Mouse (Mus musculus): ENCODE measurements around the gene Adcy10. TPM values are rescaled to one million over a fixed set of nuclear protein-coding genes. Genes with fewer than 3 reads are reported as not detected.

Gene Adcy10
- polyA plus RNA-seq, 1 experiment from 2014 or later: 0.06 TPM

DNA sequence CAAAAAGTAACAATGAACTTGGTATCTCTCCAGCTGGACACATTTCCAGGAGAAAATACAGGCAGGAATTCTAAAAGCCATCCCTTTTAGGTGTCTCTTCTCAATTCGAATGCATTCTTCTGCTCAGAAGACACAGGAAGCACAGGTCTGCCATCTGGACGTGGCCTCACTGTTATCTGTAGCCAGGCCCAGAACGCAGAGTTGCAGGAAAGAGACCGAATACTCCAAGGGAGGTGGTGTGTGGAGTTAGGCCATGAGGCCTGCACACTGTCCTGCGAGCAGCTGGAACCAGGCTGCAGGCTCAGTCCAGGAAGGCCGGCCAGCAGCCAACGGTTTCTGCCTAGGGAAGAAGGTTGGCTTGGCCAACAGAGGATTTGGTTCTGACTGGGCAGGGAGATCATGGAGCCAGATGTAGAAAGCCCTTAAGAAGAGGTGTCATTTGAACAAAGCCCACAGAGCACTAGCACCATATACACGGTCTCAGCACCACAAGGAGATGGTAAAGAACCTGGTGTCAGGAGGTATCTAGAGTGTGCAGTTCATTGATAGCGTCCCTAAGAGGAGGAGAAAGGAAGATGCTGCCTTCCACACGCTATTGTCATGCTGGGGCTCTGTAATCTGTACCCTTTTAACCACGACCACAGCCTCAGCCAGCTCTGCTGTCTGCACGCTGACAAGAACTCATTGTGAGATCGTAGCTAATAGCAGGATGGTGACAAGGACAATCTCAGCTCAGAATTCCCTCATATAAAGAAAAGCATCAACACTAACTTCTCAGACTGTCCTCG lies 107.5 kb downstream of the Adcy10 start:
- Histone ChIP-seq H3K36me3 (ENCODE audit: insufficient read depth, low read length) (peaks cover 26% of the 10 kb centered on the region), H3K4me2 (replicated peaks; ENCODE audit: low read depth, low read length) (no peak overlapping the region), H3K27ac (ENCODE audit: low read length) (no peak overlapping the region), H3K4me1 (ENCODE audit: insufficient read depth, low read length) (peaks cover 27% of the 10 kb centered on the region), H3K4me3 (ENCODE audit: low read length) (no peak overlapping the region), H3K9me3 (ENCODE audit: low read length) (no peaks in the 10 kb centered on the region), H3K27me3 (ENCODE audit: insufficient read depth, low read length) (no peaks in the 10 kb centered on the region), H3K9ac (replicated peaks; ENCODE audit: low read length) (no peak overlapping the region)
- ATAC-seq (ENCODE audit: low FRiP score, low TSS enrichment): no peak
- 87% methylated on average over 14 of the region's 14 CpGs for WGBS

DNA sequence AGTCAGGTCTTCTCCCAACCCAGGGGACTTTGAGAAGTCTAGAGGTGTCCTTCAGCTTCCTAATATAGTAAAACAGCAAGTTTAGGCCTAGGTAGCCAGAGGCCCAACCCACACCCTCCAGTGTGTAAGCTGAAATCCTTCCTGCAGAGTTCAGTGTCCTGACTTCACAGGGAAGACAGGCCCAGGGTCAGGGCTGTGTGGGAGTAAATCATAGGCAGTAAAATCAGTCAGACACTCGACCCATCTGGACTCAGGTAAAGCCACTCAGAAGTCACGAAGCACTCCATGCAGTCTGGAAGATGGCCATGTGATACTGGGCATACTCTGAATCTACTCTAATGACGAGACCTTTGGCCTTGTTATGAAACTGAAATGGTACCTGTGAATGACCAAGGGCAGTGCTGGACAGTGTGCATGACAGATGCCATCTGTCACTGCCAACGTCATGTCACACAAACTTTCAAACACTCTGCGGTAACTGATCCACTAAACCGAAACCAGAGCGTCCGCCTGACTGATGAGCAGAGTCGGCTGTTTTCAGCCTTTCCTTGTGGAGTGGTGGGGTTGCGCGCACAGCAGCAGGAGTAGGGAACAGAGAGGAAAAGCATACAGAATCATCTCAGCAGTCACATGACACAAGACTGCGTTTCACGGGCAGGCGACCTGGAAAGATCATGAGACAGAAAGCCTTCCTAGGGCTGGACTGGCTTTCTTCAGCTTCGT lies 109.9 kb downstream of the Adcy10 start:
- no peak overlapping the region for H3K9ac ChIP-seq (replicated peaks; ENCODE audit: low read length)
- peaks cover 29% of the 10 kb centered on the region for H3K36me3 ChIP-seq (ENCODE audit: insufficient read depth, low read length)
- no peaks in the 10 kb centered on the region for H3K9me3 ChIP-seq (ENCODE audit: low read length)
- no peak overlapping the region for H3K4me3 ChIP-seq (ENCODE audit: low read length)
- peaks cover 4% of the 10 kb centered on the region; the same call in 1 of the 2 replicates for H3K4me1 ChIP-seq (ENCODE audit: insufficient read depth, low read length)
- H3K27me3 ChIP-seq (ENCODE audit: insufficient read depth, low read length): no peaks in the 10 kb centered on the region
- H3K27ac ChIP-seq (ENCODE audit: low read length): peak overlapping the region; percentile 25; the same call in 1 of the 2 replicates
- WGBS: 45% methylated on average over 15 of the region's 15 CpGs
- peak; percentile 75 for ATAC-seq (ENCODE audit: low FRiP score, low TSS enrichment)
- no peak overlapping the region for H3K4me2 ChIP-seq (replicated peaks; ENCODE audit: low read depth, low read length)

DNA sequence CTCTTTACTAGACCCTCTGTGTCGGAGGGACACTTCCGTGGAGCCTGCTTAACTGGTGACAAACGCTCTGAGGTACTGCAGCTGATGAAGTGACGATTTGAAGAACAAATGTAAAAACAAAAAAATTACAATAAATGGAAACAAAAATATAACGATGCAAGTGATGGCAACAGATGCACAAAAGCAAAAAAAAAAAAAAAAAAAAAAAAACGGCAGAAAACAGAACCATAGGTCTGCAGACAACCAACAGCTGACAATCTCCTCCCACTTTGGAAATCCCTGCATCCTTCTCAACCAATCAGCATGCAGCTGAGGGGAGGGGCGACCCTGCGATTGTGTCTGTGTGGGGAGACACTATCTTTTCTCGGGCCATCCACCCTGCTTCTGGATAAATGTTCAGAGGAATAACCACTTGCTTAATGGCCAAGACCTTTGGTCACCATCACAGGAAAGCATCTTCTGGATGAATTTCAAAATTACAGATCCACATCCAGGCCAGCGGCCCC lies 116.8 kb downstream of the Adcy10 start:
- ATAC-seq (ENCODE audit: low FRiP score, low TSS enrichment): no peak
- H3K27me3 ChIP-seq (ENCODE audit: insufficient read depth, low read length): no peaks in the 10 kb centered on the region
- no peaks in the 10 kb centered on the region for H3K4me1 ChIP-seq (ENCODE audit: insufficient read depth, low read length)
- H3K4me3 ChIP-seq (ENCODE audit: low read length): no peak overlapping the region
- H3K4me2 ChIP-seq (replicated peaks; ENCODE audit: low read depth, low read length): no peak overlapping the region
- no peak overlapping the region for H3K27ac ChIP-seq (ENCODE audit: low read length)
- no peak overlapping the region for H3K9ac ChIP-seq (replicated peaks; ENCODE audit: low read length)
- H3K9me3 ChIP-seq (ENCODE audit: low read length): no peaks in the 10 kb centered on the region
- whole genome bisulfite sequencing: 75% methylated on average over 10 of the region's 10 CpGs
- H3K36me3 ChIP-seq (ENCODE audit: insufficient read depth, low read length): peaks cover 53% of the 10 kb centered on the region

DNA sequence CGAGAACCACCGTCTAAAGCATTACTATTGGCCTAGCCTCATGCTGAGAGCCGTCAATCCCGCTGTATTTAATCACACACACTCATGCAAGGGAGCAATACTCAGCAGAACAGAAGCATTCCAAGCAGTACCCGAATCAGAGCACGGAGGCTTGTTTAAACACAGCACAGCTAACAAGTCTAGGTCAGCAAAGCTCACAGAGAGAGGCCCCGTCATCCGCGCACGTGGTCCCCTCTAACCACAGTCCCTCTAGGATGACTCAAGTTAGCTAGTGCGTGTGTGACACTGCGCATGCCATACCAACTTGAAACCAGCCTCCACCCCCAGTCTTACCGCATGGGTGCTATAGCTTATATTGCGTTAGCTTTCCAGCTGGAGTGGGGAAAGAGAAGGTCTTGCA lies 118.2 kb downstream of the Adcy10 start:
- WGBS: 91% methylated on average over 14 of the region's 14 CpGs
- Histone ChIP-seq H3K27ac (ENCODE audit: low read length) (no peak overlapping the region), H3K4me3 (ENCODE audit: low read length) (no peak overlapping the region), H3K4me1 (ENCODE audit: insufficient read depth, low read length) (no peaks in the 10 kb centered on the region), H3K9me3 (ENCODE audit: low read length) (no peaks in the 10 kb centered on the region), H3K4me2 (replicated peaks; ENCODE audit: low read depth, low read length) (no peak overlapping the region), H3K9ac (replicated peaks; ENCODE audit: low read length) (no peak overlapping the region), H3K36me3 (ENCODE audit: insufficient read depth, low read length) (peaks cover 65% of the 10 kb centered on the region), H3K27me3 (ENCODE audit: insufficient read depth, low read length) (no peaks in the 10 kb centered on the region)
- no peak for ATAC-seq (ENCODE audit: low FRiP score, low TSS enrichment)

DNA sequence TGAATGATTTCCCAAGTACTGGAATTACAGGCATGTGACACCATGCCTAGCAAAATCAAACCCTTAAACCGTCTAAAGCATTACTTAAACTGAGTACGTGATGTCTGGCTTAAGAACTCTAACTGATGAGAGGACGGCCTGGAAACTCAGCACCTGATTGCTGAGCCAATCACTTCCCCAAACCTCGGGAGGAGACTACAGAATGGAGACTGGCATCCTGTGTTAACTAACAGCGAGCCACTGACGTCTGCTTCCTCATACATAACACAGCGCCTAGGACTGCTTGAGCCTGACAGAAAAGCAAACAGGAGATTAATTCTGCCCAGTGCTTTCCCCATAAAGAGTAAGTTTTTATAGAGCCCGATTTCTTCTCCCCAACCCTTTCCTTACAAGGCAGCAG lies 119.2 kb downstream of the Adcy10 start:
- 91% methylated on average over 8 of the region's 8 CpGs for WGBS
- Histone ChIP-seq H3K27ac (ENCODE audit: low read length) (no peak overlapping the region), H3K4me2 (replicated peaks; ENCODE audit: low read depth, low read length) (no peak overlapping the region), H3K4me3 (ENCODE audit: low read length) (no peak overlapping the region), H3K4me1 (ENCODE audit: insufficient read depth, low read length) (no peaks in the 10 kb centered on the region), H3K36me3 (ENCODE audit: insufficient read depth, low read length) (peaks cover 67% of the 10 kb centered on the region), H3K9me3 (ENCODE audit: low read length) (no peaks in the 10 kb centered on the region), H3K27me3 (ENCODE audit: insufficient read depth, low read length) (no peaks in the 10 kb centered on the region), H3K9ac (replicated peaks; ENCODE audit: low read length) (no peak overlapping the region)
- ATAC-seq (ENCODE audit: low FRiP score, low TSS enrichment): no peak

DNA sequence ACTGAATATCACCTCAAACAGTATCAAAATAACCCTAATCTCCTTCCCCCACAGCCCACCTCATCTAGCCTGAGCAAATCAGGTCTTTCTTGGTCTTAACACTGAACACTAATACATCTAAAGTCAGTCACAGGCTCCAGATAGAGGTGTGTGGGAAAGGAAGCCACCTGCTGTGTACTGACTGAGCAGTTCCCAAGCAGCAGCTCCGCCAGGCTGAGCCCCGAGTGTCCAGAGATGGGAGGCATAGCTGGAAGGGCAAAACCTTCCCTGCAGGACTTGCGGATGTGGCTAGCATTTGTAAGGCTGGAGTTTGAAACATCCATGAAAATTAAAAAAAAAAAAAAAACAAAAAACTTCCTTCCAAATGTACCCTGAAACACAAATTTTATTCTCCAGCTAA lies 120.1 kb downstream of the Adcy10 start:
- Histone ChIP-seq H3K36me3 (ENCODE audit: insufficient read depth, low read length) (peaks cover 64% of the 10 kb centered on the region), H3K4me3 (ENCODE audit: low read length) (no peak overlapping the region), H3K9me3 (ENCODE audit: low read length) (no peaks in the 10 kb centered on the region), H3K4me2 (replicated peaks; ENCODE audit: low read depth, low read length) (no peak overlapping the region), H3K4me1 (ENCODE audit: insufficient read depth, low read length) (no peaks in the 10 kb centered on the region), H3K9ac (replicated peaks; ENCODE audit: low read length) (no peak overlapping the region), H3K27ac (ENCODE audit: low read length) (no peak overlapping the region), H3K27me3 (ENCODE audit: insufficient read depth, low read length) (no peaks in the 10 kb centered on the region)
- WGBS: 90% methylated on average over 3 of the region's 3 CpGs
- ATAC-seq (ENCODE audit: low FRiP score, low TSS enrichment): no peak

DNA sequence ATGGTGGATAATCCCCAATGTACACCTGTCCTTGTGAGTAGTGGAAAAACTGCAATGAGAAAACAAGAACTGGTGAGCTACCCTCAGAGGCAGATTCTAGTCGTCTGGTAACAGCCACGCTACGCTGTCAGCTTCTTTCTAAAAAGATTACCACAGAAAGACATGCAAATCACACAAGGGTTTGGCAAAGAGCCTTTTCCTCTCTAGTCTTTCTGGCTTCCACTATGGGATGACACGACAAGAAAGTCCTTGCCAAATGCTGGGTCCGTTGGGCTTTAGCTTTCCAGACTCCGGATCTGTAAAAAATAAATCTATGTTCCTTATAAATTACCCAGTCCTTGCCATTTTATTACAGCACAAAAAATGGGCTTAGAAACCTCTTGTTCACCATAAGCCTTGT lies 120.8 kb downstream of the Adcy10 start:
- Histone ChIP-seq H3K27me3 (ENCODE audit: insufficient read depth, low read length) (no peaks in the 10 kb centered on the region), H3K27ac (ENCODE audit: low read length) (no peak overlapping the region), H3K9me3 (ENCODE audit: low read length) (no peaks in the 10 kb centered on the region), H3K4me3 (ENCODE audit: low read length) (no peak overlapping the region), H3K4me1 (ENCODE audit: insufficient read depth, low read length) (no peaks in the 10 kb centered on the region), H3K4me2 (replicated peaks; ENCODE audit: low read depth, low read length) (no peak overlapping the region), H3K9ac (replicated peaks; ENCODE audit: low read length) (no peak overlapping the region), H3K36me3 (ENCODE audit: insufficient read depth, low read length) (peaks cover 64% of the 10 kb centered on the region)
- no peak for ATAC-seq (ENCODE audit: low FRiP score, low TSS enrichment)
- 80% methylated on average over 6 of the region's 6 CpGs for WGBS

DNA sequence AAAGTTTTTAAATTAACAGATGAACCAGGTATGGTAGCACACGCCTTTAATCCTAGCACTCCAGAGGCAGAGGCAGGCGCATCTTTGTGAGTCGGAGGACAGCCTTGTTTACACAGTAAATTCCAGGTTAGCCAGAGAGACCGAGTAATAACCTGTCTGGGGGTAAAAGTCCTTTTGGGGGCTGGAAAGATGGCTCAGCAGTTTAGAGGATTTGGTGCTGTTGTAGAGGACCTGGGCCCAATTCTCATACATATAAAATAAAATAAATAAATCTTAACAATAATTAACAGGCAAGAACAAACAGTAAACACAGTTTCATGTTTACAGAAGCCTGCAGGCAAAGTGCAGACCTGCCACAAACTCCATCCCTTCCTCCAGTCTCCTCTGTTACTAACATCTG lies 123.9 kb downstream of the Adcy10 start:
- 82% methylated on average over 4 of the region's 4 CpGs for WGBS
- H3K9ac ChIP-seq (replicated peaks; ENCODE audit: low read length): no peak overlapping the region
- H3K27me3 ChIP-seq (ENCODE audit: insufficient read depth, low read length): no peaks in the 10 kb centered on the region
- no peak overlapping the region for H3K27ac ChIP-seq (ENCODE audit: low read length)
- no peaks in the 10 kb centered on the region for H3K9me3 ChIP-seq (ENCODE audit: low read length)
- no peak overlapping the region for H3K4me3 ChIP-seq (ENCODE audit: low read length)
- no peak for ATAC-seq (ENCODE audit: low FRiP score, low TSS enrichment)
- H3K4me1 ChIP-seq (ENCODE audit: insufficient read depth, low read length): 0 out of 2 replicates have a peak, but pooled peaks cover 3% of the 10 kb centered on the region
- no peak overlapping the region for H3K4me2 ChIP-seq (replicated peaks; ENCODE audit: low read depth, low read length)
- peaks cover 43% of the 10 kb centered on the region for H3K36me3 ChIP-seq (ENCODE audit: insufficient read depth, low read length)

DNA sequence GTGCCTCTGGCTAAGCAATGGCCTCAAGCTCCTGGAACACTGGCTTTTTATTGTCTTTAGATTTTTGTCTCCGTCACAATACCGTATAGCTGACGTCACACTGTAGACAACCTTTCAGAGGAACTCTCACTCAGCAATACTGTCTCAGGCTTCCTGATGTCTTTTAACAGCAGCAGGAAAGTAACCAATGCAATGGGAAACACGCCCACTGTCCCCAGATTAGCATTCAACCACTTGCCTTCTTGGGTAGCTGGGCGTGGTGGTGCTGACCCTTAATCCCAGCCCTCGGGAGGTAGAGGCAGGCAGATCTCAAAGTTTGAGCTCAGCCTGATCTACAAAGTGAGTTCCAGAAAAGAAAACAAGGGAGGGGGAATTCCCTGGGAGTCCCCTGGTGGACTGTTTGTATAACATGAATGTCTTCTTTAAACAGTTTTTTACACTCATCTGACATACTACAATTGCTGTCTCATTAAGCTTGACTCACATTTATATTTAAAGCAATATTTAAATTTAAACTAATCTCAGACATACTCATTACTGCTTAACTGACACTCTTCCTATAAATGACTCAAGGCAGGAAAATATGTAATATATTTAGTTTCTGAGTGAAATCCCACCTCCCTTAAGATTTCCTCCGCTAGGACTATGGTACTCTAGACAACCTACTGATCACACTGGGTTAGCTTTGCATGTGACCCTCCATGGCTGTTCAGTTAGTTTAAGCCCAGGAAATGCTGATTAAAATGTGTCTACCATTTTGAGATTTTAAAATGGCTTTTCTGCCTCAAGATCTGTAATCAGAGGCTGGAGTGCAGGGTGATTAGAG lies 124.7 kb downstream of the Adcy10 start:
- no peaks in the 10 kb centered on the region for H3K9me3 ChIP-seq (ENCODE audit: low read length)
- H3K4me3 ChIP-seq (ENCODE audit: low read length): no peak overlapping the region
- 0 out of 2 replicates have a peak overlapping the region, but pooled peaks have one; percentile 30 for H3K27ac ChIP-seq (ENCODE audit: low read length)
- H3K27me3 ChIP-seq (ENCODE audit: insufficient read depth, low read length): no peaks in the 10 kb centered on the region
- H3K4me2 ChIP-seq (replicated peaks; ENCODE audit: low read depth, low read length): no peak overlapping the region
- 63% methylated on average over 7 of the region's 7 CpGs for WGBS
- H3K36me3 ChIP-seq (ENCODE audit: insufficient read depth, low read length): peaks cover 36% of the 10 kb centered on the region
- H3K4me1 ChIP-seq (ENCODE audit: insufficient read depth, low read length): 0 out of 2 replicates have a peak, but pooled peaks cover 3% of the 10 kb centered on the region
- ATAC-seq (ENCODE audit: low FRiP score, low TSS enrichment): peak; percentile 39; the same call in 1 of the 2 replicates
- no peak overlapping the region for H3K9ac ChIP-seq (replicated peaks; ENCODE audit: low read length)
